Mouse (Mus musculus) liver, embryonic 12.5 days (tissue): ENCODE data around the gene Aifm2. TPM values are rescaled to one million over a fixed set of nuclear protein-coding genes. Genes with fewer than 3 reads are reported as not detected.

Experiments used
- ATAC-seq: fragments of 200-750 bp; cut with Nextera tagmentation; 2 replicates; pipeline ENCODE4 v1.8.0; 2017; ENCODE audit warnings: moderate number of reproducible peaks, mild to moderate bottlenecking, moderate library complexity
- H3K27ac ChIP-seq: fragments of 300-500 bp; sonication (generic); 2 replicates; pipeline ENCODE4 v1.5.1; 2016; ENCODE audit warnings: mild to moderate bottlenecking
- H3K27me3 ChIP-seq: fragments of 300-500 bp; sonication (generic); replicated peaks from 2 replicates; pipeline ENCODE4 v1.6.1; 2016; ENCODE audit warnings: mild to moderate bottlenecking, moderate library complexity
- H3K36me3 ChIP-seq: fragments of 300-500 bp; sonication (generic); 2 replicates; pipeline ENCODE4 v1.6.1; 2016; ENCODE audit warnings: mild to moderate bottlenecking, moderate library complexity
- H3K4me1 ChIP-seq: fragments of 300-500 bp; sonication (generic); 2 replicates; pipeline ENCODE4 v1.6.1; 2016
- H3K4me2 ChIP-seq: fragments of 300-500 bp; sonication (generic); 2 replicates; pipeline ENCODE4 v1.6.1; 2016; ENCODE audit warnings: mild to moderate bottlenecking, moderate library complexity
- H3K4me3 ChIP-seq: fragments of 300-500 bp; sonication (generic); 2 replicates; pipeline ENCODE4 v1.5.1; 2016; ENCODE audit warnings: mild to moderate bottlenecking, moderate library complexity
- H3K9ac ChIP-seq: fragments of 300-500 bp; sonication (generic); 2 replicates; pipeline ENCODE4 v1.6.1; 2016; ENCODE audit warnings: mild to moderate bottlenecking, moderate library complexity
- H3K9me3 ChIP-seq: fragments of 300-500 bp; sonication (generic); replicated peaks from 2 replicates; pipeline ENCODE4 v1.6.1; 2016; ENCODE audit warnings: mild to moderate bottlenecking, moderate library complexity
- WGBS: fragments of 180-500 bp; shearing (Covaris S2); methylation state at CpG from one replicate; pipeline ENCODE4 v1.1.7; 2016; ENCODE audit not compliant: insufficient replicate concordance; 5-methylcytosine and 5-hydroxymethylcytosine counted together
- polyA plus RNA-seq: library from polyadenylated mRNA; unstranded; fragments of >200 nt; fragmentation: Nextera tagmentation; extraction: Ambion mirVana; gene quantifications from 2 replicates; pipeline ENCODE4 v1.2.1, GENCODE M21; 2016

Gene Aifm2
- polyA plus RNA-seq, 1 experiment from 2014 or later, result 4.2 TPM

DNA sequence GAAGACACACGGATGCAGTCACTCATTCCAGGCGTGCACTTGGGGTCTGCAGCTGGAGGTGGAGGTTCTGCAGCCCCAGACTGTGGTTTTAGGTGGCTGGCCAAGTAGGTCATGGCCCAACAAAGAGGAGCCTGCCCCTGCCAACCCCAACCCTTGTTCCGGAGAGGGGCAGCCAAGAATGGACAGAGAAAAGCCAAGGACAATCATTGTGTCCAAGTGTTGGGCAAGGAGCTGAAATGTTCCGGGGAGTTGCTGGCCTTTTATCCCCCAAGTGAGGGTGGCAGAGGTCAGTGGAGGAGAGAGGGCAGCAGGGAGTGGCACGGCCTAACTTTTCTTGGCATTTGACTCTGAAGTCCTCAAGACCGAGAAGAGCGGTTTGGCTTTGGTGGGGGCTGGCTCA lies 5.3 kb downstream of the Aifm2 start:
- whole genome bisulfite sequencing, result 78% methylated on average over 7 of the region's 7 CpGs

DNA sequence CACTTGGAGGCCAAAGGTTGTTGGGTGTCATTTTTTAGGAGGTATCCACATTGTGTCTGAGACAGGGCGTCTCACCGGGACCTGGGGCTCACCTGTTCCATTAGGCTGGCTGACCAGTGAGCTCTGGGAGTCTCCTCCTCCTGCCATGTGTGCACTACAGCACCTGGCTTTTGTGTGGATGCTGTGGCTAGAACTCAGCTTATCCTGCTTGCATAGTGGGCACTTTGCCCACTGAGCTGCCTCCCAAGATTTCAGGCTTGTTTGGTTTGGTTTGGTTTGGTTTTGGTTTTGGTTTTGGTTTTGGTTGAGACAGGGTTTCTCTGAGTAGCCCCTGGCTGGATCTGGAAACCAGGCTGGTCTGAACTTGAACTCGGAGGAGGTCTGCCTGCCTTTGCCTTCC lies 7.2 kb downstream of the Aifm2 start:
- Histone ChIP-seq H3K4me2 (no peak overlapping the region), H3K27ac (no peak overlapping the region), H3K36me3 (no peaks in the 10 kb centered on the region), H3K4me3 (no peak overlapping the region), H3K9me3 (no peaks in the 10 kb centered on the region), H3K27me3 (no peaks in the 10 kb centered on the region), H3K4me1 (no peaks in the 10 kb centered on the region), H3K9ac (no peak overlapping the region)
- 56% methylated on average over 3 of the region's 3 CpGs for WGBS
- no peak for ATAC-seq

More for the DNA sequence above, 5.3 kb downstream of the Aifm2 start:
- H3K36me3 ChIP-seq, result no peaks in the 10 kb centered on the region
- no peak overlapping the region for H3K4me2 ChIP-seq
- H3K9me3 ChIP-seq, result no peaks in the 10 kb centered on the region
- H3K4me3 ChIP-seq, result no peak overlapping the region
- H3K4me1 ChIP-seq, result peaks cover 10% of the 10 kb centered on the region
- no peak for ATAC-seq
- no peak overlapping the region for H3K9ac ChIP-seq
- no peak overlapping the region for H3K27ac ChIP-seq
- H3K27me3 ChIP-seq, result no peaks in the 10 kb centered on the region

DNA sequence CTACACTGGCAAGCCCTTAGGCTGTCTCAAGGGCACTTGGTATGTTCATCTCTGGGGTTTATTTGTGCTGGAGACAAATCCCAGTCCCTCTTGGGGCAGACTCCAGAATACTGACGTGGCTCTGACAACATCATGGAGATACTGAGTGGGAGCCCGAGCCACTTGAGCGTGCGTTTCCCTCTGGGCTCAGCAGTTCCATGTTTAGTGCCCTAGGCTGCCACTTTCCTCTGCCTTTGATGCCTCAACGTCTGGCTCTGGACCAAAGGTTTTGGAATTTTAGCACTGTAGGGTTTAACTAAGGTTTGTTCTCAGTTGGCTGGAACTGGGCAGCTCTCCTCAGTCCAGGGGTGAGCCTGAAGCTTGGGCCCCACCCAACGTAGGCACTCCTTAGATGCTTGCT lies 8.2 kb downstream of the Aifm2 start:
- Histone ChIP-seq H3K4me1 (no peaks in the 10 kb centered on the region), H3K4me2 (no peak overlapping the region)
- 63% methylated on average over 6 of the region's 6 CpGs for WGBS

DNA sequence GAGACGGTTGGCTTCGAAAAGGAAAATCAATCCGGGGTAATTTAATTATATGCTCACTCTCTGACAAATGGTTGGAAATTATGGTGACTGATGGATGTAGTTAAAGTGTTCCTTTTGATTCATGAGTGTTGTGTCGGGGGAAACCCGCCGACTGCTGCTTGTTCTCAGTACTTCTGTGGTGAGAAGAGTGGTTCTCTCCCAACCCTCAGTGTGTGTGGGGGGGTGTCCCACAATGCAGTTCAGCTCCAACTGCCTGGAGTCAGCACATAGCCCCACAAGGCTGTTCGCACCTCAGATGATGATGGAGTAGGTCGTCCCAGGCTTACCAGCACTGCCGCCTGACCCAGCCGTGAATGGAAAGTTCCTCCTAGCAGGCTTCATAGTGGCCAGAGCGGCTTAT lies 14.1 kb downstream of the Aifm2 start:
- Histone ChIP-seq H3K27me3 (no peaks in the 10 kb centered on the region), H3K9me3 (no peaks in the 10 kb centered on the region), H3K27ac (no peak overlapping the region), H3K4me3 (no peak overlapping the region), H3K36me3 (0 out of 2 replicates have a peak, but pooled peaks cover 5% of the 10 kb centered on the region), H3K4me1 (no peaks in the 10 kb centered on the region), H3K9ac (no peak overlapping the region), H3K4me2 (no peak overlapping the region)
- no peak for ATAC-seq
- WGBS, result 68% methylated on average over 11 of the region's 11 CpGs

More for the DNA sequence above, 8.2 kb downstream of the Aifm2 start:
- Histone ChIP-seq H3K36me3 (no peaks in the 10 kb centered on the region), H3K9me3 (no peaks in the 10 kb centered on the region), H3K27me3 (no peaks in the 10 kb centered on the region), H3K9ac (no peak overlapping the region), H3K4me3 (no peak overlapping the region), H3K27ac (no peak overlapping the region)
- no peak for ATAC-seq

DNA sequence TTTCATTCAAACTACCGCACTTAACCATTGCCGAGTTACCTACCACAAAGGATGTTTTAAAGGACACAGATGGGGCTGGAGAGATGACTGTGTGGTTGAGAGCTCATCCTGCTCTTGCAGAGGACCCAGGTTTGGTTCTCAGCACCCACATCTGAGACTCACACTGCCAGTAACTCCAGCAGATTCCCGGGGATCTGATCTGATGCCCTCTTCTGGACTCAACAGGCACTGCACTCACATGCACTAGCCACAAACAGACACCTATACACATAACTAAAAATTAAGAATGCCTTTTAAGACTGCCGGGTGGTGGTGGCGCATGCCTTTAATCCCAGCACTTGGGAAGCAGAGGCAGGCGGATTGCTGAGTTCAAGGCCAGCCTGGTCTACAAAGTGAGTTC lies 15.1 kb downstream of the Aifm2 start:
- no peaks in the 10 kb centered on the region for H3K9me3 ChIP-seq
- no peak overlapping the region for H3K9ac ChIP-seq
- ATAC-seq, result no peak
- H3K4me1 ChIP-seq, result no peaks in the 10 kb centered on the region
- H3K27ac ChIP-seq, result no peak overlapping the region
- 77% methylated on average over 6 of the region's 6 CpGs for WGBS
- H3K27me3 ChIP-seq, result no peaks in the 10 kb centered on the region
- H3K4me3 ChIP-seq, result no peak overlapping the region
- H3K36me3 ChIP-seq, result 0 out of 2 replicates have a peak, but pooled peaks cover 5% of the 10 kb centered on the region
- H3K4me2 ChIP-seq, result no peak overlapping the region

DNA sequence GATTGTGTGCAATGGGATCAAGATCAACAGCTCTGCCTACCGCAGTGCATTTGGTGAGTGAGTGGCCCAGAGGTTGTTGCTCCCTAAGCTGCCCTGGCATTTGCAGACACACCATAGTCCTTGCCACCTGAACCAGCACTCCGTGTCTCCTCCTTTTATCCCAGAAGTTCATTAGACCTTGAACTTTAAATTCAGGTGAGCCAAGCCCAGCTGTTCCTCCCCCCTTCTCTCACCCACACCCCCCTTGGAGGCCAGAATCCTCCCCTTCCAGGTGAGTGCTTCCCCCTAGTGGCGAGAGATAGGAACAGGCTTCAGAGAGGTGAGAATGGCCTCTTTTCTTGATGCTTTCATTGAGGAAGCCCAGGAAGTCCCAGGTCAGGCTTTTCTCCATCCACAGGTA lies 19.3 kb downstream of the Aifm2 start:
- Histone ChIP-seq H3K27ac (no peak overlapping the region), H3K9me3 (no peaks in the 10 kb centered on the region), H3K36me3 (0 out of 2 replicates have a peak, but pooled peaks cover 5% of the 10 kb centered on the region), H3K9ac (no peak overlapping the region), H3K4me3 (no peak overlapping the region), H3K27me3 (no peaks in the 10 kb centered on the region), H3K4me2 (no peak overlapping the region), H3K4me1 (no peaks in the 10 kb centered on the region)
- ATAC-seq, result no peak
- WGBS, result 34% methylated on average over 3 of the region's 3 CpGs

DNA sequence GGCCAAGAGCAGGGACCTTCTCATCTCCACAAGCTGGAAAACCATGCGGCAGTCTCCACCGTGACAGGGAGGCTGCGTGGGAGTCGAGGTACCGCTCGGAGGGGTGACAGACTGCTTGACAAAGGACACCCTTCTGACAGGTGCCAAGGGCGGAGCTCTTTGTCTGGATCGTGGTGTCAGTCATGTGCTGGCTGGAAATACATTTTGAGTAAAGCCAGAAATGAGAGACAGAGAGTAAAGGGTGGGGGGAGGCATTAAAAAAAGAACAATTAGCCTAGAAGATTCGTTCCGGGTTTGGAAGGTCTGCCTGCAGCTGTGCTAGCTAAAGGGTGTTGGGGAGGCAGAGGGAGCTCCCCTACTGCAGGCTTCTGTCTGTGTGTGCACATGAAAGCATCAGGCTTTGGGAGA lies 21.6 kb downstream of the Aifm2 start:
- Histone ChIP-seq H3K27me3 (no peaks in the 10 kb centered on the region), H3K9ac (no peak overlapping the region), H3K9me3 (no peaks in the 10 kb centered on the region), H3K4me2 (no peak overlapping the region), H3K4me3 (no peak overlapping the region), H3K4me1 (no peaks in the 10 kb centered on the region), H3K27ac (no peak overlapping the region), H3K36me3 (no peaks in the 10 kb centered on the region)
- ATAC-seq, result no peak
- WGBS, result 69% methylated on average over 10 of the region's 10 CpGs

DNA sequence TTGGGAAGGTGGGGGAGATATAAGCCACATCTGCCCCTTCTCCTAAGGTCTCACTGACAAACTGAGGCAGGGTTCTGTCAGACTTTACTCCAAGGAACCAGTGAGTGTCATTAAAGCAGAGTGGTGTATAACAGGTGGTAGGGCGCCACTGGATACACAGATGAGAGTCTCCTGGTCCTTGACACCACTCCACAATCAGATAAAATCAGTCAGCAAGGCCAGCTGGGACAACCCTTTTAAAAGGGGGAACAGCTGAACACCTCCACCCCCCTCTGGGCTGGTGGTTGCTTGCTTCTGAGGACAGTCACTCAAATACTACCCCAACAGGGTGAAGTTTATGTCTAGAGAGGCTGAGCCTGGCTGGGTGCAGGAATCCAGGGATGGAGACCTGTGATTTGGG lies 22.5 kb downstream of the Aifm2 start:
- ATAC-seq, result no peak
- Histone ChIP-seq H3K9me3 (no peaks in the 10 kb centered on the region), H3K27me3 (no peaks in the 10 kb centered on the region), H3K4me2 (no peak overlapping the region), H3K36me3 (0 out of 2 replicates have a peak, but pooled peaks cover 4% of the 10 kb centered on the region), H3K4me1 (no peaks in the 10 kb centered on the region), H3K4me3 (no peak overlapping the region), H3K9ac (no peak overlapping the region), H3K27ac (no peak overlapping the region)
- 81% methylated on average over 1 of the region's 1 CpGs for WGBS

DNA sequence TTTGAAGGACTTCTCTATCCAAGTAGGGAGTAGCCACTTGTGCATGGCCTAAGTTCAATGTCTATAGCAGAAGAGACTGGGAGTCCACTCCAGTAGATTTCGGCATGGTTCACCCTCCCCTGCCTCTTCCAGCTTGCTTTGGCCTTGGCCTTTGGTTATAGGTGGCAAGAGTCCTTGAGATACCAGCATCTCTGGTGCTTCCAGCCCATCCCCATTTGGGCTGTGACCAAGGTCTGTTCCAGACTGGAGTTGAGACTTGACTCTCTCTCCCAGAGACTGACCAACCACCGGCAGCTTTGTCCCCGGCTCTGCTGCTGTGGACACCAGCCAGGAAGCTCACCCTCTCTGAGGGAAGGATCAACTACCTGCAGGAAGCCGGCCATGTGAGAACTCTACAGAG lies 23.1 kb downstream of the Aifm2 start:
- Histone ChIP-seq H3K4me1 (no peaks in the 10 kb centered on the region), H3K4me2 (no peak overlapping the region), H3K4me3 (no peak overlapping the region), H3K27ac (no peak overlapping the region), H3K9me3 (no peaks in the 10 kb centered on the region), H3K27me3 (no peaks in the 10 kb centered on the region), H3K36me3 (0 out of 2 replicates have a peak, but pooled peaks cover 5% of the 10 kb centered on the region), H3K9ac (no peak overlapping the region)
- 68% methylated on average over 4 of the region's 4 CpGs for WGBS
- no peak for ATAC-seq

DNA sequence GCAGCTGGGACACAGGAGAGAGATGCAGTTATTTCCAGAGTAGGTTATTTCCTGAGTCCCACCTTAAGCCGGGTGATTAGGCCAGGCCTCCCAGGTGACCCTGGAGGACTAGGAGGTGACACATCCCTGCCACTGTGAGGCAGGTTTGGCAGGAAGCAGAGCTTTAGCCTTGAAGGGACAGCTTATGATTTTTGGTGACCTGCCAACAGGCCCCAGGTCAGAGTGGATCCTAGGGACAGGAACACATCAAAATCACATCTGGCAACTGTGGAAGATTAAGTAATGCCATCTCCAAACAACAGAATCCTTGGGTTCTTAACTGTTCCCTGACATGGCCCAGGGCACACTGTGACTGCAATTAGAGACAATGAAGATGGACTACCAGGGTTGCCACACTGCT lies 26.2 kb downstream of the Aifm2 start:
- WGBS, result 64% methylated on average over 1 of the region's 1 CpGs
- no peak for ATAC-seq
- no peak overlapping the region for H3K4me2 ChIP-seq
- H3K27me3 ChIP-seq, result no peaks in the 10 kb centered on the region
- H3K4me1 ChIP-seq, result no peaks in the 10 kb centered on the region
- H3K36me3 ChIP-seq, result peaks cover 23% of the 10 kb centered on the region
- peaks cover 9% of the 10 kb centered on the region for H3K9me3 ChIP-seq
- H3K27ac ChIP-seq, result no peak overlapping the region
- no peak overlapping the region for H3K9ac ChIP-seq
- no peak overlapping the region for H3K4me3 ChIP-seq

DNA sequence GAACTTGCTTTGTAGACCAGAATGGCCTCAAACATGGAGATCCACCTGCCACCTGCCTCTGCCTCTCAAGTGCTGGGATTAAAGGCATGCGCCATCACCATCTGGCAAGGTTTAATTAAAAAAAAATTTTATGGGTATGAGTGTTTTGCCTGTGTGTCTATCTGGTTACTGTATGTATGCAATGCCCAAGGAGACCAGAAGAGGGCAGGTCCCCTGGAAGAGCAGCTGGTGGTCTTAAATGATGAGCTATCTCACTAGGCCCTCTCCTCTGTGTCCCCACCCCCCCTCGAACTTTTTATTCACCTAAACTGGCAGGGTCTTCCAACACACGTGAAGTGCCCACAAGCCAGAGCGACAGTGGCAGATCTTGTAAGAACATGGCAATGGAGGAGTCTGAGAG lies 26.8 kb downstream of the Aifm2 start:
- Histone ChIP-seq H3K36me3 (peaks cover 28% of the 10 kb centered on the region), H3K27me3 (no peaks in the 10 kb centered on the region)

DNA sequence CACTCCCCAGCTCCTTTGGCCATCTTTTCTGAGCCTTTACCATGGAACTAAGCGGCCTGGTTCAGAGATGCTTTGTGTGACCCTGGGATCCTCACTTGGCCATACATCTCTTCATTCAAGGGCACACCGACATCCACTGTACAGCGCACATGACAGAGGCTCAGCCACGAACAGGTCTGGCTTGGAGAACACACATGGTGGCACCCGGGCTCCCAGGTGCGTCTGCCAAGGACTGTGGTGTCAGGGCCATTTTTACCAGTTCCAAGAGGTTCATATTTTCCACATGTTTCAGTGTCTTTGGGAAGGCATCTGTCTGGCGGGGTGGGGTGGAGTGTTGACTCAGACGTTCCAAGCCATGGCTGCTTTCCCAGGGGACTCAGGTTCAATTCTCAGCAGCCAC lies 27.3 kb downstream of the Aifm2 start:
- Histone ChIP-seq H3K27ac (no peak overlapping the region), H3K36me3 (peaks cover 32% of the 10 kb centered on the region), H3K4me1 (no peaks in the 10 kb centered on the region), H3K9ac (no peak overlapping the region), H3K4me3 (no peak overlapping the region), H3K9me3 (peaks cover 9% of the 10 kb centered on the region), H3K27me3 (no peaks in the 10 kb centered on the region), H3K4me2 (no peak overlapping the region)
- ATAC-seq, result no peak
- 77% methylated on average over 8 of the region's 8 CpGs for WGBS

More for the DNA sequence above, 26.8 kb downstream of the Aifm2 start:
- Histone ChIP-seq H3K27ac (no peak overlapping the region), H3K9me3 (peaks cover 9% of the 10 kb centered on the region), H3K9ac (no peak overlapping the region), H3K4me3 (no peak overlapping the region), H3K4me1 (no peaks in the 10 kb centered on the region), H3K4me2 (no peak overlapping the region)
- no peak for ATAC-seq
- 68% methylated on average over 4 of the region's 4 CpGs for WGBS

DNA sequence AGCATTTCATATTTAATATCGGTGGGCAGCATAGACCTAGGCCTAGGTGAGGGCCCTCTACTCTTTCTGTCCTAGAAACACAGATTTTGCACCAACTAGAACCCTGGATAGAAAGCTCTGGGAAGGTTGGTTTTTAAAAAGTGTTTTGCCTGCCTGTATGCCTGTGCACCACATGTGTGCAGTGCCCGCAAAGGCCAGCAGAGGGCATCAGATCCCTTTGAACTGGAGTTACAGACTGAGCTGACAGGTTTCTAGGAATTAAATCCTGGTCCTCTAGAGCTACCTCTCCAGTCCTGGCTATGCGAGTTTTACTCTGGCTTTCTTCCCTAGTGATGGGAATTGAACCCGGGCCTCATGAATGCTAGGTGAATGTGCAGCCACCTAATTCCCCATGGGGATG lies 30.1 kb downstream of the Aifm2 start:
- WGBS, result 68% methylated on average over 4 of the region's 4 CpGs
- no peak overlapping the region for H3K4me2 ChIP-seq
- no peak for ATAC-seq
- H3K27ac ChIP-seq, result no peak overlapping the region
- no peaks in the 10 kb centered on the region for H3K4me1 ChIP-seq
- no peaks in the 10 kb centered on the region for H3K27me3 ChIP-seq
- H3K9me3 ChIP-seq, result peaks cover 9% of the 10 kb centered on the region
- H3K9ac ChIP-seq, result no peak overlapping the region
- peaks cover 33% of the 10 kb centered on the region for H3K36me3 ChIP-seq
- no peak overlapping the region for H3K4me3 ChIP-seq
